Mouse (Mus musculus) midbrain, embryonic 14.5 days (tissue): ENCODE measurements at regions not wholly inside any gene's neighbourhood (a gene's known extent, or its start where the extent isn't known, plus 50 kb on each side); places are given as distances from the start of the nearest gene placed in this dataset.

Source experiments
- ATAC-seq: fragments of 200-750 bp; cut with Nextera tagmentation; 2 replicates; pipeline ENCODE4 v1.8.0; 2017; ENCODE audit warnings: moderate number of reproducible peaks, moderate library complexity; ENCODE audit not compliant: low FRiP score, low TSS enrichment
- DNase-seq: peaks from one replicate; pipeline ENCODE4 v3.0.0-alpha.2; 2015
- H3K27ac ChIP-seq: fragments of 300-500 bp; sonication (generic); replicated peaks from 2 replicates; pipeline ENCODE4 v1.5.1; 2014; ENCODE audit warnings: mild to moderate bottlenecking, low read depth, low read length, moderate library complexity
- H3K27me3 ChIP-seq: fragments of 300-500 bp; sonication (generic); 2 replicates; pipeline ENCODE4 v1.6.1; 2014; ENCODE audit warnings: low read length, control low read depth, mixed read lengths; ENCODE audit not compliant: control insufficient read depth, insufficient read depth
- H3K36me3 ChIP-seq: fragments of 300-500 bp; sonication (generic); 2 replicates; pipeline ENCODE4 v1.6.1; 2014; ENCODE audit warnings: low read length, control low read depth; ENCODE audit not compliant: control insufficient read depth, insufficient read depth
- H3K4me1 ChIP-seq: fragments of 300-500 bp; sonication (generic); 2 replicates; pipeline ENCODE4 v1.6.1; 2014; ENCODE audit warnings: mild to moderate bottlenecking, antibody characterized with exemption, low read length, control low read depth; ENCODE audit not compliant: control insufficient read depth, insufficient read depth
- H3K4me2 ChIP-seq: fragments of 300-500 bp; sonication (generic); 2 replicates; pipeline ENCODE4 v1.6.1; 2014; ENCODE audit warnings: mild to moderate bottlenecking, low read length, moderate library complexity
- H3K4me3 ChIP-seq: fragments of 300-500 bp; sonication (generic); replicated peaks from 2 replicates; pipeline ENCODE4 v1.5.1; 2014; ENCODE audit warnings: low read depth, low read length
- H3K9ac ChIP-seq: fragments of 300-500 bp; sonication (generic); replicated peaks from 2 replicates; pipeline ENCODE4 v1.6.1; 2014; ENCODE audit warnings: mild to moderate bottlenecking, low read length, moderate library complexity
- H3K9me3 ChIP-seq: fragments of 300-500 bp; sonication (generic); 2 replicates; pipeline ENCODE4 v1.6.1; 2016; ENCODE audit warnings: low read length, control low read depth, mixed read lengths; ENCODE audit not compliant: control insufficient read depth
- WGBS: fragments of 180-500 bp; shearing (Covaris S2); extraction: QIAGEN DNeasy Blood & Tissue Kit; methylation state at CpG from one replicate; pipeline ENCODE4 v1.1.7; 2014; 5-methylcytosine and 5-hydroxymethylcytosine counted together

DNA sequence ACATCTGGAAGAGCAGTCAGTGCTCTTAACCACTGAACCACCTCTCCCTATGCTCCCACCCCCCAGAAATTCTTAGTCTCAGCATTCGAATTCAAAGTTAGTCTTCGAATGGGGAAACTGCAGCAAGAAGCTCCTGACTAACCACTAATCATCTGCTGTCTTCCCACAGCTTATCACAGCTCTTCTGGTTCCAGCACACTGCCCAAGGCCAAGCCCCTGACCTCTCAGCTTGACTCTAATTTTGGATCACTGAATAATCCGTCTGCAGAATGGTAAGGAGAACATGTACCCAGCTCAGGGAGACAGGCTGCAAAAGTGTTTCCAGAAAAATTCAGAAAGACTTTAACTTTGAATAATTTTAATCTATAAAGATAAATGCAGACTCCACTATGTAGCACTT is 325.8 kb upstream of the 2610001J05Rik start:
- no peak overlapping the region for H3K4me3 ChIP-seq
- H3K4me2 ChIP-seq: no peak overlapping the region
- H3K27me3 ChIP-seq: no peaks in the 10 kb centered on the region
- H3K9ac ChIP-seq: no peak overlapping the region
- H3K27ac ChIP-seq: no peak overlapping the region
- no peaks in the 10 kb centered on the region for H3K9me3 ChIP-seq
- no peaks in the 10 kb centered on the region for H3K4me1 ChIP-seq
- DNase-seq: no peak
- H3K36me3 ChIP-seq: no peaks in the 10 kb centered on the region
- no peak for ATAC-seq
- WGBS: 40% methylated on average over 3 of the region's 3 CpGs

DNA sequence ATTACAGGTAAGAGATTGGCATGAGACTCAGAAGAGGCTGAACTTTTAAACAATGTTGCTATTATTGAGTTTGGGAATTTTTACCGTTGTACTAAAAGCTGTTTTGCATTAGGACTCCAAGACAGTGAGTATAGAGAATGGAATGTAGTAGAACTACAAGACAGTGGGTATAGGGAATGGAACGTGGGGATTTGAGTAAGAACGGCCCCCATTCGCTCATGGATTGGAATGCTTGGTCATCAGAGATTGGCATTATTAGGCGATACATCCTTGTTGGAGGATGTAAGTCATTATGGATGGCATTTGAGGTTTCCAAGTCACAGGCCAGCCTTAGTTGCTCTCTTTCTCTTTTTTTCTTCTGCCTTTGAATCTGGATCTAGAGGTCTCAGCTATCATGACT is 324.0 kb upstream of the 2610001J05Rik start:
- no peaks in the 10 kb centered on the region for H3K4me1 ChIP-seq
- H3K27ac ChIP-seq: no peak overlapping the region
- no peaks in the 10 kb centered on the region for H3K9me3 ChIP-seq
- H3K9ac ChIP-seq: no peak overlapping the region
- H3K36me3 ChIP-seq: no peaks in the 10 kb centered on the region
- H3K27me3 ChIP-seq: no peaks in the 10 kb centered on the region
- DNase-seq (no peak), ATAC-seq (no peak)
- no peak overlapping the region for H3K4me3 ChIP-seq
- WGBS: 91% methylated on average over 5 of the region's 5 CpGs
- H3K4me2 ChIP-seq: no peak overlapping the region

GRCm38 (mm10) chr6:14191387-14192023 is 320.2 kb upstream of the 2610001J05Rik start:
- Histone ChIP-seq H3K27me3 (no peaks in the 10 kb centered on the region), H3K4me3 (no peak overlapping the region), H3K4me1 (no peaks in the 10 kb centered on the region), H3K9ac (no peak overlapping the region), H3K9me3 (no peaks in the 10 kb centered on the region), H3K36me3 (no peaks in the 10 kb centered on the region), H3K4me2 (no peak overlapping the region), H3K27ac (no peak overlapping the region)
- DNase-seq: no peak
- WGBS: 86% methylated on average over 4 of the region's 4 CpGs
- ATAC-seq: no peak

GRCm38 (mm10) chr6:14185921-14186420 is 314.7 kb upstream of the 2610001J05Rik start:
- no peak overlapping the region for H3K4me2 ChIP-seq
- ATAC-seq: no peak
- H3K36me3 ChIP-seq: no peaks in the 10 kb centered on the region
- WGBS: 69% methylated on average over 2 of the region's 2 CpGs
- no peak overlapping the region for H3K9ac ChIP-seq
- no peak overlapping the region for H3K4me3 ChIP-seq
- H3K9me3 ChIP-seq: 0 out of 2 replicates have a peak, but pooled peaks cover 5% of the 10 kb centered on the region
- H3K27me3 ChIP-seq: no peaks in the 10 kb centered on the region
- H3K27ac ChIP-seq: no peak overlapping the region
- H3K4me1 ChIP-seq: no peaks in the 10 kb centered on the region
- DNase-seq: no peak

- Histone ChIP-seq H3K4me1 (no peaks in the 10 kb centered on the region), H3K4me2 (no peak overlapping the region), H3K27ac (no peak overlapping the region), H3K4me3 (no peak overlapping the region), H3K9me3 (no peaks in the 10 kb centered on the region), H3K36me3 (no peaks in the 10 kb centered on the region), H3K9ac (no peak overlapping the region), H3K27me3 (no peaks in the 10 kb centered on the region)
- ATAC-seq (no peak), DNase-seq (no peak)
These were observed 276.1 kb upstream of the 2610001J05Rik start for GRCm38 (mm10) chr6:14147370-14147769.

DNA sequence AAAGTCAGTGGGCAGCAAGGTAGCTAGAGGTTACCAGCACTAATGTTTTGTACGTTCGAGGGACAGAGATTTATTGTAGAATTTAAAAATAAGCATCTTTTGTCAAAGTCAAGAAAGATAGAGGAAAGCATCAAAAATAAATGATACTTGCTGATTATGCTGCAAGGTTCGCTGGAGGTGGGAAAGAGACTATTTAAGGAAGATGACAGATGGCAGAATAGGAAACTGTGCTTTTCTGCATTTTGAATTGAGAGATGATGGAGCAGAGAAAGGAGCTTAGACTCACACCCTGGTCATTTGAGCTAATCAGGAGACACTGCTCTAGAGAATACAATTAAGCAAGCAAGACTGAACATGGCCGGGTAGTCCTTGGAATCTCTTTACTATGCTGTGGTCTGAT is 275.1 kb upstream of the 2610001J05Rik start:
- Histone ChIP-seq H3K4me2 (no peak overlapping the region), H3K9ac (no peak overlapping the region), H3K4me3 (no peak overlapping the region), H3K27me3 (no peaks in the 10 kb centered on the region), H3K9me3 (no peaks in the 10 kb centered on the region), H3K27ac (no peak overlapping the region), H3K36me3 (no peaks in the 10 kb centered on the region), H3K4me1 (no peaks in the 10 kb centered on the region)
- ATAC-seq: no peak
- DNase-seq: no peak
- 84% methylated on average over 4 of the region's 4 CpGs for WGBS

DNA sequence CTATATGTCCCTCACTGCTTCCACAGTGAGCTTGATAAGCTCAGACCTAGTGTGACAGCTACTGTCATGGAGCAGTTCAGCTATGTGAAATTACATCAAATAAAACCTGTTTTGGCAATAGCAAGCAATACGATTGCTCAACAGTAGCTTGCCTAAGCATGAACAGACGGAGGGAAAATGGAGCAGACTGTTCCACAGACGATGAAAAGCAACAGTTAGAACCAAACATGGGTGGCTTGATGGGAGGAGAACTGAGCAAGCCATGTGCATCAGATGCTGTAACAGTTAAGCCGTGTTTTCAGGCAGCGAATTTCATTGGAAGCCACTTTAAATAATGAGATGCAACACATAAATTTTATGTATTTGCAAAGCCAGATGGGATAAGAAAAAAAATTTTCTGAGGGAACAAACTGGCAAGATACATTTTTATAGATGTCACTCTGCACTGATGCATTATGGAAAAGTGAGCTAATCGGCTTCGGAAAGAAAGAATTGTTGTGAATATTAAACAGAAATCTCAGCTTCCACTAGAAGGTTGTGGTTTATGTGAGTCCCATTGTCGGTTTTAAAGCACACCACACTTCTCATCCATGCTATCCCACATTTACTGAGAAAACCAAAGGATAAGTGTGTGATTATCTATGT is 270.9 kb upstream of the 2610001J05Rik start:
- Histone ChIP-seq H3K27me3 (no peaks in the 10 kb centered on the region), H3K4me2 (no peak overlapping the region), H3K36me3 (no peaks in the 10 kb centered on the region), H3K4me3 (no peak overlapping the region), H3K4me1 (no peaks in the 10 kb centered on the region), H3K27ac (no peak overlapping the region), H3K9ac (no peak overlapping the region), H3K9me3 (no peaks in the 10 kb centered on the region)
- WGBS: 81% methylated on average over 8 of the region's 8 CpGs
- DNase-seq (no peak), ATAC-seq (no peak)

- ATAC-seq (no peak), DNase-seq (no peak)
- H3K27ac ChIP-seq: no peak overlapping the region
- no peak overlapping the region for H3K9ac ChIP-seq
- no peak overlapping the region for H3K4me3 ChIP-seq
- no peaks in the 10 kb centered on the region for H3K36me3 ChIP-seq
- no peaks in the 10 kb centered on the region for H3K9me3 ChIP-seq
- WGBS: 85% methylated on average over 1 of the region's 1 CpGs
- no peak overlapping the region for H3K4me2 ChIP-seq
- H3K27me3 ChIP-seq: no peaks in the 10 kb centered on the region
- no peaks in the 10 kb centered on the region for H3K4me1 ChIP-seq
These were observed 259.2 kb upstream of the 2610001J05Rik start for GRCm38 (mm10) chr6:14130392-14131144.
